Mouse (Mus musculus) megakaryocyte, adult 5-6 weeks (primary cell): Measurements from ENCODE around the gene Hsd17b13. TPM values are rescaled to one million over a fixed set of nuclear protein-coding genes. Genes with fewer than 3 reads are reported as not detected.
"Not testable (repeated sequence)": the region's sequence is repeated elsewhere in the genome, so short reads cannot be mapped to it uniquely, and the experiment has no call there.

ENCODE experiments used
- ATAC-seq: 2 replicates; pipeline ENCODE4 v1.8.0; 2016; ENCODE audit warnings: mild to moderate bottlenecking, inconsistent platforms; ENCODE audit not compliant: poor library complexity, severe bottlenecking
- total RNA-seq, 2 experiments: library from RNA; stranded (forward) in 1 of 2; stranded (reverse) in 1 of 2; fragments of 153-499, 151-499 nt in 1 of 2; fragments of 221-1000, 200-1000 nt in 1 of 2; gene quantifications; 2 replicates each; pipeline versions ENCODE4 v1.2.3 to v1.2.4; 2015 to 2017

Hsd17b13 gene
- total RNA-seq (2015) (not detected in 2 replicates), total RNA-seq (2017) (not detected in 2 replicates)

DNA sequence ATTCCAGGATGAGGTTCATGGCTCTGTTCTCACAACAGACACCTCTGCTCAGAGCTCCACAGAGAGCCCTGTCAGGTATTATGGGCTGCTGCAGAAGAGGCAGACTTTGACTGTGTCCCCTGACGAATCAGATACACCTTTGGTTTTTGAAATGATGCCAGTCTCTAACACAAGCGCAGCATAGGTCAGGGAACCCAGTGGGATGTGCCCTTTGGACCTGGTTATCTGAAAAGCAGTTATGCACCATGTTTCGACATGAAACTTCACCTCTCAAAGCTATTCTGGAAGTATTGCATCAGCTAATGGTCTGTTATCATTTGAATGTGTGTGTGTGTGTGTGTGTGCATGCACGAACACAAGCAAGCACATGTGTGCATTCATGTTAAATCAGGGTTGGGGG is at the start of gene Hsd17b13:
TSS of gene Hsd17b13 (minus strand) at position 114 of the 400 bp plus-strand sequence.
- ATAC-seq, result no peak

DNA sequence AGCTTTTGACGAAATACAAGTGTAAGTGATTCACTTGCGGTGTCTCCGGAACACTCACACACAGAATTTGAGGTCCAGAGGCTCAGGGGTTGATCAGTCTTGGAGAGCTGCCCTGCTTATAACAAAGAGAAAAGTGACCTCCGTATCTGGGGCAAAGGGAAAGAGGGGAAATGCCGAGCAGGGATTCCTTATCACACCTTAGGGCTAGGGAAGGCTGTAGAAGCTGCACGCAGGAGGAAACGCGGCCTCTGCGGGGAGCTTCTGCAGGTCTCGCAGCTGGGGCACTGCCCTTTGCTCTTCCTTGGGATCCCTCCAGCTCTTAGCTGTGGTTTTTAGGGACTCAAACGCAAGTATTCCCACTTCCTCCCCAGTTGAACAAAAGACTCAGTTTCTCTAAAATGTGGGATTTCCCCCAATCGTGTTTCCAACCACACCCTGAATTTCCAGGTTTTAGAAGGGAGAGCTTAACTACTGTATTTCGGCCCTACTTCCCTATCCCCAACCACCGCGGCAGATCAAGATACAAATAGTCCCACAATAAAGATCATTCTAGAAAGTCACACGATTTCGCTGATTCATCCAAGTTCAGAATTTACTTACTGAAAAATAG is 48.1 kb upstream of the Hsd17b13 start:
- no peak for ATAC-seq

DNA sequence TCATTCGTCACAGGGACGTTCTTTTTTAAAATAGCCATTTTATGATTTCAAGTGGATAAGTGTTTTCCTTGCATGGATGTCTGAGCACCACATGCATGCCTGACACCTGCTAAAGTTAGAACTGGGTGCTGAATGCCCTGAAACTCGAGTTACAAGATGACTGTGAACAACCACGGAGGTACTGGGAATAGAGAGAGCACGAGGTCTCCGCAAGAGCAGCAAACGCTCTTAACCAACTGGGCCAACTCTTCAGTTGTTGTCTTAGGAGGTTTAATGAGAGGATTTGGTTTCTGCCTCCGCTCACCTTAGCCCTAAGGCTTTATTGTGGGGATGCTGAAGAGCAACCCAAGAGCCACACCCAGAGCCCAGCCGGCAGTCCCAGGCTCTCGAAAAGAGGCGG is 47.6 kb upstream of the Hsd17b13 start:
- ATAC-seq, result no peak

DNA sequence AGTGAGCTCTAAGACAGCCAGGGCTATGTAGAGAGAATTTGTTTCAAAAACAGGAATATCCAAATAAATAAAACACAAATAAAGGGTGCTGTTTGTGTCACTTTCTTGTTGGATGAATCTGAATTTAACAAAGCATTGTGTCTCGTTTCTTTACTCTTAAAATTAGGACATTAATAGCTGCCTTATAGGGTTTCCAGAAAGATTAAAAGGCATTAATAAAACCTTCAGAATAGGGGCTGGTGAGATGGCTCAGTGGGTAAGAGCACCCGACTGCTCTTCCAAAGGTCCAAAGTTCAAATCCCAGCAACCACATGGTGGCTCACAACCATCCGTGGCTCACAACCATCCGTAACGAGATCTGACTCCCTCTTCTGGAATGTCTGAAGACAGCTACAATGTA is 47.0 kb upstream of the Hsd17b13 start:
- not testable (repeated sequence) for ATAC-seq

DNA sequence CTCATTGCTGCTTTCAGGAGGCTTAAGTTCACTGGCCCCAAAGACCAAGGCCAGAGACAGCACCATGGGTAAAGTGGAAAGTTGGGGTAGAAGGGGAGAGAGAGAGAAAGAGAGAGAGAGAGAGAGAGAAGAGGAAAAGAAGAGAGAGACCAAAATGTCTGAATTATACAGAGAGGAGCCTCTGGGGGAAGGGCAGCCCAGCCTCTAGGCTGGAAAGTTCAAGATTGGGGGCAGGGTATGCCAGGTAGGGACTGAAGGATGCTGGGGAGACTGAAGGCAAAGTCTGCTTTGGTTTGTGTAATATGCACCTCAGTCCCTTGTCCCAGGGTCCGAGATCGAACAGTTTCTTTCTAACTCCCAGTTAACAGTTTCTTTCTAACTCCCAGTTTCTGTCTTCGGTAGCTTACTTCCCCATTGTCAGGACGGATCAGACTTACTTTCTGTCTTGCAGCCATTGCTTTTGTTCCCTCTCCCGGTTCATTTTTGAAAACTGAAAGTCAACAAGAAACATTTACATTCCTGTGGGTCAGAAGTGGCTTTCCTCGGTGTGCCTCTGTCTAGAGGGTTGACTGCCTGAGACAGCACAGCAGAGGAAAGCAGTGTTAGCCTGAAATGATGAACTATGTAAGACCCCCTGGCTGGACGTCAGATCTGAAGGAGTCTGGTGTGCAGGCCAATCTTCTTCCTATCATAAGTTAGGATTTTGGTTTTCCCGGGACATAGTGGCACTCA is 46.2 kb upstream of the Hsd17b13 start:
- peak; percentile 29 for ATAC-seq

DNA sequence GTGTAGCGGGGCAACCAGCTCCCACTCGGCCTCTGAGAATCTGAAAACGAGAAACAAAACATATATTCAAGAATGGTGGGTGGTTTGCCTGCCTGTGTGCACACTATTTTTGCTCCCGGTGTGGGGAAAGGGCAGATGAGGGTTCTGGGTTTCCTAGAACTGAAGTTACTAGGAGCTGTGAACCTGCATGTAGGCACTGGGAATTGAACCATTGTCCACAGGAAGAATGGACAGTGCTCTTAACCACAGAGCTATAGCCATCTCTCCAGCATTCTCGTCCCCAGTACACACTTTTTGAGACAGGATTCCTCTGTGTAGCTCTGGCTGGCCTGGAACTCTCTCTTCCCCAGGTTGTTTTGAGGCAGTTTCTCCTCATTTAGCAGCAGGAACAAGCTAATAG is 45.3 kb upstream of the Hsd17b13 start:
- ATAC-seq, result no peak

DNA sequence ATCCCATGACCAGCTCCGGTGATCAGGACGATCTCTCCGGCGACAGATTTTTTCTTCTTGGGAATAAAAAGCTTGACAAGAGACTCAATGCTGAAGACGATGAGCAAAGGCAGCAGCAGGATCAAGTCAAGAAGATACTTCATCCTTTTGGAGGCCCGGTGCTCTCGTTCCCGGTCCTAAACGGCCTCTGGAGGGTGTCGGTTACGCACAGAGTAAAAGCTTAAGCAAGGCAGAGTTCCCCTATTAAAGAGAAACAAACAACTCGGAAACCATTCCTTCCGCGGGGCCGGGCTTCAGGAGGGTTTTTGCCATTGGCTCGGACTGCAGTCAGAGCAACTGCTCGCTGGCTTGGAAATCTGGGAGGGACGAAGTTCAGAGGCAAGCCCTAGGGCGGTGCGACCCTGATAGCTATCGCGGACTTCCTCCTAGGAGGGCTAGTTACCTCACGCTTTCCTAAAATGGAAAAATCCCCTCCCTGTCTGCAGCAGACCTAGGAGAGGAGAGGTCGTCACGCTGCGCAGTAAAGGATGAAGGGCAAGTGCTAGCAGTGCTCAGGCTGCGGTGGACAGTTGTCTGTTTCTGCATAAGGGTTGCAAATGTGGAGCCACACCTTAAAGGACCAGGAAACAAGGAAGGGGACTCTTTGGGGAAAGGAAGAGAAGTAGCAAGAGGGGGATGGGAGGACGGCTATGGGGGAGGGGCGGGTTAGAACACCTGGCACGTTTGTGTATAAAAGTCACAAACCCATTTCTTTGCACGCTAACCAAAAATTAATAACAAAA is 44.6 kb upstream of the Hsd17b13 start, which contains the start of gene Hsd17b11:
TSS of gene Hsd17b11 (minus strand) at position 323 of the 782 bp plus-strand sequence.
- ATAC-seq, result peak; percentile 74

DNA sequence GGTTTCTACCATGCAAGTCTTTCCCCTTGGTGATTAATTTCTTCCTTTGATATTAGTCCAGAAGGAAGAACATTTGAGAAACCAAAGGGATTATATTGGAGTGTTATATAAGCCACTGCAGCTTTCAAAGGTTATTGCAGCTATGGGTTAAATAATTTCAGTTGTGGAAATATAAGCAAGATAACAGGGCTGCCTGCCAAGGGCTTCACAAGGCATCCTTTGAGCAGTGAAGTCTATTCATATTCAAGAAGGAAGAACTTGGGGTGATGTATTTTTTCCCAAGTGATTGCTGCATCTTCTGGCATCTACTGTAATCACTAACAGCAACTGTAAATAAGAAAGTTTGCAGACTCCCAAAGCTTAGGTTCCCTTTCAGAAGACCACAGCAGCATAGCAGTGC is 34.2 kb upstream of the Hsd17b13 start:
- no peak for ATAC-seq

DNA sequence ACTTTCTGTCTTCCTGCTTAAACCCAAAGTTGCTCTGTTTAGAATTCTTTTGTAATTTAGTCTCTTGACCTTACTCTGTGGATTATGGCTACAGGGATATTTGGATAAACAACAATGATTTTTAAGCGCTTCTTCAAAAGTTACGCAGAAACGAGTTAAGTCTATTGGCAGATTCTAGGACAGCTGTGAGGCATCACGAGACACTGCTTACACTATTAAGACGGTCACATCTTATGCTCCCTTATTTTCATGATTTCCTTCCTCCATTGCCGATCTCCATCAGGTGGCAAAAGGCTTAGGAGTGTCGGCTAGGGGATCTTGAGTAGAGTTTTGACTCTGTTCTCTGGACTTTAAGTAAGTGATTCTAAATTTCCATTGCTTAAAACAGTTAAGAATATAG is 33.1 kb upstream of the Hsd17b13 start:
- no peak for ATAC-seq

DNA sequence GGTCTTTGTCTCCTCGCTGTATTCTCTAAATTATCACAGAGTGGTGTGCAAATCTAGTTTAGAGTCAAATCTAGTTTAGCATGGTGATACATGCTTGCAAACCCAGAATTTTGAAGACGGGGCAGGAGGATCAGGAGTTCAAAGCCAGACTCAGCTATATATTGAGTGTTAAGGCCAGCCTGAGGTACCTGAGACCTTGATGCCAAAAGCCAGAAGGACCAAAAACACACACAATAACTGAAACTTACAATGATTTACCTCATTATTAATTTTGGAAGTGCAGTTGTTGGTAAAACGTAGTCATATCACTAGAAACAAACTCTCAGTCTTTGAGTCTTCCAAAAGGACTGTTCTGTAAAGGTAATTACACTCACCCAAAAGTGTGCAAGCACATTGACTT is 32.2 kb upstream of the Hsd17b13 start:
- no peak for ATAC-seq

DNA sequence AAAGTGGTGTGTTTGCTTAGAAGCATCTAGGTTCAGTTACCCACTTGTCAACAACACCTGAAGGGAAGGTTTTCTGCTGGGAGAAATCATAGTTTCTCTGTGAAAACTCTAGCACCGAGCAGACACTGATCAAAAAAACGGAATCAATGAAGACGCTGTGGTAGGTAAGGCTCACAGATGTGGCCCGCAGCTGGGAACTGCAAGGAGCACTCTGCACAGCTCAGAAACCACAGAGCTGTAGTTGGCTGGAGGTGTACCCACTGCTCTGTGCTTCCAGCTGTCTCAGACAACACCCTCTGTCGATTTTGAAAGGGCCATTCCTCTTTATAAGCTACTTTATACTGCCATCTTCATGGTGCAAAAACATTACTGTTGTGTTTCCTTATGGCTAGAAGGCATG is 30.6 kb upstream of the Hsd17b13 start:
- ATAC-seq, result no peak

DNA sequence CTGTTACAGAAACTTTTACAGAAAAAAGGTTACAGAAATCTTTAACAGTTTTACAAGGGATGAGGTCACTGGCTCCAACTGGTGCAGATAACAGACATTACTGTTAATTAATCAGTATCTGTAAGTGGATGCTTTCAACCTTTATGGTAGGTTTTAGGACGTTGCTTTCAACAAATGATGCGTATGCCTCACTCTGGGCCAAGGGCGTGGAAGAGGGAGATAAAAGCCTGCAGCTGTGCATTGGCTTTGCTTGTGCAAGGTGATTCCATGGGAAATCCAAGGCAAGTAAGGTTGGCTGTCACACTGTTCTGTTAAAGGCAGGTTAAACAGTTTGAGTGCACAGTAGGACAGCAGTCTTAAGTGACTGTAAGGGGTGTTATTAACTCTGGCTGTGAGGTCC is 29.6 kb upstream of the Hsd17b13 start:
- no peak for ATAC-seq

DNA sequence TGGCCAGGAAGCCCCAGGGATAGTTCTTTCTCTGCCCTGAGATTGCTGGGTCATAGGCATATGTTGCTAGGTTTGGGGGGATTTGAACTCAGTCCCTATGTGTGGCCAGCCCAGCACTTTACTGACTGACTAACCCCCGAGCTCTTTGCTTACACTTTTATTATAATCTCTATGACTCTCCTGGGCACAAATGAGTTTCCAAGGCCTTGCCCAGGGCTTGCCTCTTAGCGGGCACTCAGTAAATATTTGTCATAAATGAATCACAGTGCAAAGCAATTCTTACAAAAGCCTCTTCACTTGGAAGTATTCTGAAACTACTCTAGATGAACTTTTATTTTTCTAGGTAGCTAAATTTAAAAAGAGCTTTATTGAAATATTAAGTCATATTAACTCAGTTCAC is 26.7 kb upstream of the Hsd17b13 start:
- no peak for ATAC-seq

DNA sequence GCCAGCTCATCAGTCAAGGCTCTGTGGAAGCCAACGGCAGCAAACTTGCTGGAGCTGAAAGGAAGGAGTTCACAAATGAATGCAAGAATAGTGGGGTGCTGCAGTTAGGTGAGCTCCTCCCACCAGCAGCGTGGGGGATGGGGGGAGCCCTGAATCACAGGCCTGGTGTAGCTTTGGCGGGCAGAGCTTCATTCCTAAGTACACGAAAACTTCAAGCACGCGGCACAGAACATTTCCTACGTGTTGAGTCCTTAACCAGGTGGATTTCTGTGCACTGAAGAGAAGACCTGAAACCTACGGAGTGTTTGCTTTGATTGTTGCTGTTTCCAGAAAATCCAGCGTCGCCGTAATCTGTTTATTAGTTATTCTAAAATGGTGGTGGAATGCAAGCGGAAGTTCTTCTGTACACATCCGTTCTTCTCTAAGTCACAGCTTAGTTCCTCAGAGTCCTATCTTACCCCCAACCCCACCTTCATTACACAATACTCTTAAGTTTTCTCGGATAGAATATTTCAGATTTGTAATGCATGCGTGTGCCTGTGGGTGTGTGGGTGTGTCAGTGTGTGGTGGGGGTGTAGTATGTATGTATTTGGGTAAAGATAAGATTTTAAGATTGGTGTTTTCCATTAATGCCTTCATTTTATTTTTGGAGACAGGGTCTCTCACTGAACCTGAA is 26.2 kb upstream of the Hsd17b13 start:
- ATAC-seq, result no peak

DNA sequence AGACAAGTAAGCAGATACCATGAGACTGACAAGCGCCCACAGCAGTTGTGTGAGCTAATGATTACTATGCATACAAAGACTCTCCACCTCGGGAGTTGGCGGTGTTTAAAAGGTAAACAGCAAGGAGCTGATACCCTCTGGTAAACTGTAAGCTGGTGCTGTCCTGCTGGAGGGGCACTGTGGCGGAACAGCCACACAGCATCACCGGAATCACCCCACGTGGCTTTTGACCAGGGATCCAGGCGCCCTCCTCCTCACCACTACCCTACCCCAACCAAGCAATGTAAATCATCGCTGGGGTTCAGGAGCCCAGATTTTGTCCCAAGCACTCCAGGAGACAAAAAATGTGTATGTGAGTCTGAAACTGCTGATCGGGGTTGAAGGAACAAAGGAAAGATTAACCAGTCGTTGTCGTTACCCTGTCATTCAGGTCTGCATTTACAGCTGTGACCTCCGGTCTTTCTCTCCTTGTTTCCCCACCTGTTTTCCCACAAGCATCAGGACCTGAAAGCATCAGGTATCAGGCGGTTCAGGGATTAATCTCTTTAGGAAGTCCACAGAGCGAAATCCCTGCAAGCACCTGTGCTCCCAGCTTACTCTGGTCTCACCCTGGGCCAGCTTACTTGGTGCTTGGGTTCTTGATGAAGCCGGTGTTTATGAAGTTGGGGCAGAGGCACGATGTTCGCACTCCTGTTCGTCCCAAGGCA is 25.5 kb upstream of the Hsd17b13 start:
- ATAC-seq, result no peak

DNA sequence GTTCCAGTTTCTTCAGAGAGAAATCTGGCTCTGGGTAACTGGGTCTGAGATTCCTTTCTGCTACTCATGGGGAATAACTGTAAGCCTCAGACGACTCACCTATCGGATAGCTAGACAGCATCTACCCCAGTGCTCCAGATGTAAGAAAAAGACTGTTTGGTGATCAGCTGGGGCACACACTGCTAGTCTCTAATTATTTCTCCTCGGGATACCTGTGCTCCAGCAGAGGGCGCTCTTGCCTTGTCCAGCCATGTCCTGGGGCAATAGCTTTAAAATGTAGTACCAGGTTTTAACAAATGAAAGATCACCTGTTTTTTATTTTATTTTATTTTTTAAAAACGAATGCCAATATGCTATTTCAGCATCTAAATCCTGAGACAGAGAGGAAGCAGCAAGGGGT is 22.5 kb upstream of the Hsd17b13 start:
- ATAC-seq, result peak; percentile 89

DNA sequence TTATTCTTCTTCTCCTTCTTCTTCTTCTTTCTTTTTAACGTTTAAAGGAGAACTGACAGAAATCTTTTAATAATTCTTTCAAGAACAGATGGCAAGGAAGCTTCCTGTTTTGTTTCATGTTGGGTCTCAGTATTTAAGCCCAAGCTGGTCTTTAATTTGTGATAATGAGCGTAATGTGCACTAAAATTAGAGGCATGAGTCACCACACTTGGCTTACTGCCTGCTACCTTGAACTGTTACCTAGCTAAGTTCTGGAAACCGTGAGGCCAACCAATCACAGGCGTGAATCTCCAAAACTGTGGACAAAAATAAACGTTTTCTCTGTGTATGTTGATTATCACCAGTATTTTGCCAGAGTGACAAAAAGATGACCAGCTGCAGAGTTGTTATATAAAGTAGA is 21.5 kb upstream of the Hsd17b13 start:
- ATAC-seq, result no peak

DNA sequence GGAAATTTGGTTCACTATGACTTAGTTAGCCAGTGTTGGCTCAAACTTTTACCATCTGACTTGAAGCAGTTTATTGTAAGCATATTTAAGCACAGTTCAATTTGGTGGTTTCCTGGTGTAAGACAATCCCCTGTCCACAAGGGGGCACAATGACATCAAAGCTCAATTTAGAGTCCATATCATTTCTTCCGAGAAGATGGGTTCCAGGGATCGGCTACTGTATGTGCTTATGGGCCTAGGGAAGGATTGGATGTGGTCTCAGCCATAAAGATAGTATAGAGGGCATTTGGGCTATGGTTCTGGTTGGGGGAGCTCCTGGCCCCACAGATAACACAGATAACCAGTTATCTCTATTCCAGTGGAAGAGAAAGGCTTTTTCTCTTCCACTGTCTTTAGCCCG is 18.0 kb upstream of the Hsd17b13 start:
- peak; percentile 52 for ATAC-seq

DNA sequence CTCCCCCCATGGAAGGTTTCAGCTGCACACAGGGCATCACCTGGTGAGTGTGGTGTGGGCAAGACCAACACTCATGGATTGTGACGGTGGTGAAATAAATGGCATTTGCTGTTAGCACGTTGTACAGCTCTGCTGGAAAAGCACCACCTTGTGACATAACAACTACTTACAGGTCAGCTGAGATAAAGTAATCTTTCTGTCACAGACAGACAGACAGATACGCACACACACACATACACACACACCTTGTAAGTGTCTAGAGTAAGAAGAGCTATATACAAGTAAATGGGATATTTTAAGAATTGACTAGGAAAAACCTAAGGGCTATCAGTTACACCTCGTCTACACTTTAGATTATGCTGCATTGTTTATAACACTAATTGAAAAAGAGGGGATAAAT is 17.5 kb upstream of the Hsd17b13 start:
- no peak for ATAC-seq

DNA sequence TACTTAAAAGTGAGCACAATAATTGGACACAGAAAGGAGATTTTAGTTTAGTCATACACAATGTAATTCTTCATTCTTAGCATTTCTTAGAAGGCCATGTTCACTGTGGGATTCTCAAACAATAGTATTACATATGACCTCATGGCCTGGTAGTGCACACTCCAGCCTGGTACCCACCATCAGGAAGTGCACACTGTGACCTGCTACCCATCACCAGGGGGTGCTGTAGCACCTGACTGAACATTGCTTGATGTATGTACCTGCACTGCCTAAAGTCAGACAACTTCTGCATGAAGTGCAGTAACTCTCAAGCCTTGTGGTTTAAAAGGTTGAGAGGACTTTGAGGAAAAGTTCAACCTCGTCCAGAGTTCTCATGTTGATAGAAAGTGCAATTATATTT is 16.4 kb upstream of the Hsd17b13 start:
- peak; percentile 79 for ATAC-seq

DNA sequence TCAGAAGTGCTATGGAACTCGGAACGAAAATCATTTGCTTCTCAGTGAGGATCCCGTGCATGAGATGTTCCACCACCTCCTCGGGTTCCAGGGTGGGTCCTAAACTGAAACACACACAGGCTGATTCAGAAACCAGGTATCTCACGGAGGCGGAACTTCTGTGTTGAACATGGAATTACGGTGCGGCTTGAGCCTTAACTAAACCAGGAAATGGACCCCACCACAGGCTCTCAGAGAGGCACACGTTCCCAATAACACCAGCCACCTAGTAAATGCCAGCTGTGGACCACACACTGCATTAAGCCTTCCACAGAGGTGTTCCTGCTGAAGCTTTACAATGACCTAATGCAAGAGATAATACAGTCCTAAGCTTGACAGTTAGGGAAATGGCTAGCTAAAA is 15.6 kb upstream of the Hsd17b13 start:
- ATAC-seq, result no peak
